Mouse (Mus musculus): Measurements from ENCODE around the gene Prr5.

DNA sequence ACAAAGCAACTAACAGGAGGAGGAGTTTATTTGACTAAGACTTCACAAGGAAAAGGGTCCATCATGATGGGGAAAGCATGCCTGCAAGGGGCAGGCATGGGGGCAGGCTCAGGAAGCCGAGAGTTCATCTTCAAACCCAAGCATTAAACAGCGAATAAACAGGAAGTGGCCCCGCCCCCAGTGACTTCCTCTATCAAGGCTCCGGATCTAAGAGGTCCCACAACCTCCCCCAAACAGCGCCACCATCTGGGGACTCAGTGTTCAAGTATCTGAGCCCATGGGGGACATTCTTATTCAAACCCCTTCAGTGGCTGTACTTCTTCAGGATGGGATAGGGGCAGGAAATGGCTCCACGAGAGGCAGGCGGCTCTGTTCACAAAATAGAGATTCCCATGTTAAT is 23.2 kb downstream of the Prr5 start:
- TF ChIP-seq CTCF (IDR thresholded peaks at IDR 0.05; ENCODE audit: insufficient read depth, low read depth, low read length) (no peak), POLR2A (IDR thresholded peaks at IDR 0.05; ENCODE audit: insufficient read depth, low read depth, low read length) (no peak)

Measured in olfactory bulb, adult 2 months (tissue).